Mouse (Mus musculus) heart, embryonic 13.5 days (tissue): ENCODE data around the gene Hist1h2bg. TPM values are rescaled to one million over a fixed set of nuclear protein-coding genes. Genes with fewer than 3 reads are reported as not detected.
"Not testable (repeated sequence)": the region's sequence is repeated elsewhere in the genome, so short reads cannot be mapped to it uniquely, and the experiment has no call there.

Experiments used
- ATAC-seq: fragments of 200-750 bp; cut with Nextera tagmentation; 2 replicates; pipeline ENCODE4 v1.8.0; 2017; ENCODE audit warnings: moderate TSS enrichment; ENCODE audit not compliant: insufficient number of reproducible peaks, low FRiP score, low TSS enrichment; ENCODE audit errors: extremely low read depth
- H3K27ac ChIP-seq: fragments of 300-500 bp; sonication (generic); replicated peaks from 2 replicates; pipeline ENCODE4 v1.5.1; 2015; ENCODE audit warnings: moderate library complexity, mild to moderate bottlenecking, inconsistent platforms
- H3K27me3 ChIP-seq: fragments of 300-500 bp; sonication (generic); replicated peaks from 2 replicates; pipeline ENCODE4 v1.6.1; 2015; ENCODE audit warnings: mild to moderate bottlenecking, inconsistent platforms
- H3K36me3 ChIP-seq: fragments of 300-500 bp; sonication (generic); 2 replicates; pipeline ENCODE4 v1.6.1; 2015; ENCODE audit warnings: mild to moderate bottlenecking, inconsistent platforms
- H3K4me1 ChIP-seq: fragments of 300-500 bp; sonication (generic); 2 replicates; pipeline ENCODE4 v1.6.1; 2015; ENCODE audit warnings: inconsistent platforms
- H3K4me2 ChIP-seq: fragments of 300-500 bp; sonication (generic); 2 replicates; pipeline ENCODE4 v1.6.1; 2015; ENCODE audit warnings: inconsistent platforms, mild to moderate bottlenecking, moderate library complexity
- H3K4me3 ChIP-seq: fragments of 300-500 bp; sonication (generic); 2 replicates; pipeline ENCODE4 v1.5.1; 2015; ENCODE audit warnings: moderate library complexity, mild to moderate bottlenecking, inconsistent platforms
- H3K9ac ChIP-seq: fragments of 300-500 bp; sonication (generic); 2 replicates; pipeline ENCODE4 v1.6.1; 2015; ENCODE audit warnings: inconsistent platforms, mild to moderate bottlenecking, moderate library complexity
- H3K9me3 ChIP-seq: fragments of 300-500 bp; sonication (generic); 2 replicates; pipeline ENCODE4 v1.6.1; 2016; ENCODE audit warnings: inconsistent platforms
- WGBS: fragments of 180-500 bp; shearing (Covaris S2); methylation state at CpG from one replicate; pipeline ENCODE4 v1.1.7; 2015; ENCODE audit warnings: mixed read lengths; 5-methylcytosine and 5-hydroxymethylcytosine counted together
- polyA plus RNA-seq: library from polyadenylated mRNA; unstranded; fragments of >200 nt; fragmentation: Nextera tagmentation; extraction: Ambion mirVana; gene quantifications from 2 replicates; pipeline ENCODE4 v1.2.1, GENCODE M21; 2015

Gene Hist1h2bg
- polyA plus RNA-seq, 1 experiment from 2014 or later: 3.9 TPM

- Histone ChIP-seq H3K36me3 (no peaks in the 10 kb centered on the region), H3K4me2 (peak overlapping the region; percentile 99), H3K9me3 (no peaks in the 10 kb centered on the region), H3K27me3 (no peaks in the 10 kb centered on the region), H3K4me3 (peak overlapping the region; percentile 69), H3K4me1 (peaks cover 29% of the 10 kb centered on the region), H3K27ac (peak overlapping the region; percentile 98), H3K9ac (peak overlapping the region; percentile 96)
- under 1% methylated on average over 54 of the region's 54 CpGs for WGBS
- ATAC-seq: peak; percentile 73
These were observed 16.0 kb upstream of the Hist1h2bg start for GRCm38 (mm10) chr13:23554925-23555838.

- under 1% methylated on average over 18 of the region's 18 CpGs for WGBS
These were observed 15.3 kb upstream of the Hist1h2bg start for GRCm38 (mm10) chr13:23555839-23556416.

GRCm38 (mm10) chr13:23556906-23557305 is 14.3 kb upstream of the Hist1h2bg start:
- Histone ChIP-seq H3K27me3 (no peaks in the 10 kb centered on the region), H3K36me3 (no peaks in the 10 kb centered on the region), H3K27ac (peak overlapping the region; percentile 59), H3K4me3 (no peak overlapping the region), H3K9ac (peak overlapping the region; percentile 45; the same call in 1 of the 2 replicates), H3K4me1 (peaks cover 24% of the 10 kb centered on the region), H3K4me2 (peak overlapping the region; percentile 99), H3K9me3 (no peaks in the 10 kb centered on the region)
- 55% methylated on average over 3 of the region's 3 CpGs for WGBS
- no peak for ATAC-seq

More at GRCm38 (mm10) chr13:23555839-23556416, 15.3 kb upstream of the Hist1h2bg start:
- Histone ChIP-seq H3K4me3 (peak overlapping the region; percentile 69), H3K4me2 (peak overlapping the region; percentile 99), H3K4me1 (peaks cover 26% of the 10 kb centered on the region), H3K27ac (peak overlapping the region; percentile 98), H3K36me3 (no peaks in the 10 kb centered on the region), H3K27me3 (no peaks in the 10 kb centered on the region), H3K9me3 (no peaks in the 10 kb centered on the region), H3K9ac (peak overlapping the region; percentile 96)
- peak; percentile 66 for ATAC-seq

DNA sequence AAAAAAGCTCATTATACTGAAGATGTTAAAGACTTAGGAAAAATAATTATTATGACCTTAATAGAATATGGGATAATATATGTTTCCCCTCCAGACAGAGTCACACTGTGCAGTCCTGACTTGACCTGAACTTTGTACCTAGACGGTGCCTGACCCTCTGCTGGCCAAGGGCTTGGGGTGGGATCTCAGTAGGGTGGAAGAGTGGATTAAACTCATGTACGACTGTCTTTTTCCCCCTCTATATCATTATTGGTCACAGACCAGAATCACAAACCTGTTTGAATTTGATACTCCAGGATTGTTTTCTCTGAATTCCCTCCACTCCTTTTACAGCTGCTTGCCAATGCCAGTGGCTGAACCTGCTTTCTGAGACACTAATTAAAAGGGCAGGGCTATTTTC is 10.5 kb upstream of the Hist1h2bg start:
- ATAC-seq, H3K27me3 ChIP-seq, H3K9me3 ChIP-seq, H3K4me1 ChIP-seq, H3K9ac ChIP-seq, H3K4me3 ChIP-seq, H3K36me3 ChIP-seq: not testable (repeated sequence)
- H3K4me2 ChIP-seq: peak overlapping the region; percentile 42
- 26% methylated on average over 2 of the region's 2 CpGs for WGBS
- peak overlapping the region; percentile 42; the same call in 1 of the 2 replicates for H3K27ac ChIP-seq

GRCm38 (mm10) chr13:23561531-23561882 is 9.7 kb upstream of the Hist1h2bg start:
- Histone ChIP-seq H3K9ac (peak overlapping the region; percentile 80), H3K4me2 (peak overlapping the region; percentile 78), H3K4me3 (peak overlapping the region; percentile 53), H3K27ac (peak overlapping the region; percentile 94)
- not testable (repeated sequence) for H3K36me3 ChIP-seq, ATAC-seq, H3K27me3 ChIP-seq, H3K9me3 ChIP-seq, H3K4me1 ChIP-seq
- WGBS: 0% methylated on average over 2 of the region's 5 CpGs

GRCm38 (mm10) chr13:23561883-23562659 is 9.1 kb upstream of the Hist1h2bg start, which contains the start of gene Hist1h3e:
TSS of gene Hist1h3e (minus strand) at chr13:23562369.
- WGBS: under 1% methylated on average over 55 of the region's 67 CpGs
- not testable (repeated sequence) for H3K36me3 ChIP-seq, H3K27me3 ChIP-seq, H3K9me3 ChIP-seq, H3K4me1 ChIP-seq
- H3K4me3 ChIP-seq: peak within 1 kb of the TSS; percentile 53
- peak within 1 kb of the TSS; percentile 80 for H3K9ac ChIP-seq
- peak within 1 kb of the TSS; percentile 94 for H3K27ac ChIP-seq
- peak within 1 kb of the TSS; percentile 78 for H3K4me2 ChIP-seq
- ATAC-seq: peak; percentile 77; the same call in 1 of the 2 replicates

- WGBS: 3% methylated on average over 18 of the region's 18 CpGs
- Histone ChIP-seq H3K9ac (peak overlapping the region; percentile 77), H3K4me1 (peaks cover 3% of the 10 kb centered on the region; the same call in 1 of the 2 replicates), H3K27ac (peak overlapping the region; percentile 94), H3K4me3 (peak overlapping the region; percentile 53), H3K36me3 (no peaks in the 10 kb centered on the region), H3K27me3 (no peaks in the 10 kb centered on the region), H3K9me3 (no peaks in the 10 kb centered on the region), H3K4me2 (peak overlapping the region; percentile 78)
- no peak for ATAC-seq
These were observed 8.3 kb upstream of the Hist1h2bg start for GRCm38 (mm10) chr13:23562699-23563462.

GRCm38 (mm10) chr13:23564482-23564881 is 6.7 kb upstream of the Hist1h2bg start:
- H3K4me3 ChIP-seq: no peak overlapping the region
- H3K9me3 ChIP-seq: no peaks in the 10 kb centered on the region
- H3K36me3 ChIP-seq: no peaks in the 10 kb centered on the region
- H3K4me1 ChIP-seq: peaks cover 4% of the 10 kb centered on the region; the same call in 1 of the 2 replicates
- H3K27me3 ChIP-seq: no peaks in the 10 kb centered on the region
- H3K9ac ChIP-seq: no peak overlapping the region
- H3K4me2 ChIP-seq: no peak overlapping the region
- WGBS: 82% methylated on average over 2 of the region's 2 CpGs
- ATAC-seq: no peak
- H3K27ac ChIP-seq: no peak overlapping the region

GRCm38 (mm10) chr13:23570261-23571021 is 755 bp upstream of the Hist1h2bg start:
- Histone ChIP-seq H3K4me2 (peak overlapping the region; percentile 80), H3K4me3 (peak overlapping the region; percentile 57), H3K27ac (peak overlapping the region; percentile 96), H3K9ac (peak overlapping the region; percentile 80), H3K4me1 (peaks cover 29% of the 10 kb centered on the region)
- H3K36me3 ChIP-seq, H3K27me3 ChIP-seq, H3K9me3 ChIP-seq, ATAC-seq: not testable (repeated sequence)
- 3% methylated on average over 25 of the region's 41 CpGs for WGBS
